Mouse (Mus musculus) limb, embryonic 10.5 days (tissue): ENCODE measurements at regions not wholly inside any gene's neighbourhood (a gene's known extent, or its start where the extent isn't known, plus 50 kb on each side); places are given as distances from the start of the nearest gene placed in this dataset. TPM values are rescaled to one million over a fixed set of nuclear protein-coding genes. Genes with fewer than 3 reads are reported as not detected.
"Not testable (repeated sequence)": the region's sequence is repeated elsewhere in the genome, so short reads cannot be mapped to it uniquely, and the experiment has no call there.

ENCODE experiments used
- DNase-seq: peaks from one replicate; pipeline ENCODE4 v3.0.0-alpha.2; 2017; ENCODE audit warnings: low spot score
- H3K27ac ChIP-seq: fragments of 300-500 bp; sonication (generic); 2 replicates; pipeline ENCODE4 v1.5.1; 2016; ENCODE audit warnings: mild to moderate bottlenecking
- H3K27me3 ChIP-seq: fragments of 300-500 bp; sonication (generic); 2 replicates; pipeline ENCODE4 v1.6.1; 2016; ENCODE audit warnings: low read depth, mild to moderate bottlenecking; ENCODE audit not compliant: poor library complexity, severe bottlenecking
- H3K36me3 ChIP-seq: fragments of 300-500 bp; sonication (generic); 2 replicates; pipeline ENCODE4 v1.6.1; 2016; ENCODE audit warnings: mild to moderate bottlenecking, moderate library complexity
- H3K4me1 ChIP-seq: fragments of 300-500 bp; sonication (generic); 2 replicates; pipeline ENCODE4 v1.6.1; 2016
- H3K4me3 ChIP-seq: fragments of 300-500 bp; sonication (generic); 2 replicates; pipeline ENCODE4 v1.5.1; 2016; ENCODE audit warnings: mild to moderate bottlenecking, moderate library complexity
- H3K9me3 ChIP-seq: fragments of 300-500 bp; sonication (generic); replicated peaks from 2 replicates; pipeline ENCODE4 v1.6.1; 2016; ENCODE audit warnings: mild to moderate bottlenecking
- WGBS: fragments of 180-500 bp; shearing (Covaris S2); methylation state at CpG from one replicate; pipeline ENCODE4 v1.1.7; 2016; 5-methylcytosine and 5-hydroxymethylcytosine counted together
- microRNA-seq: library from miRNA; unstranded; fragments of <30 nt; microRNA quantifications from one replicate; pipeline ENCODE4, GENCODE M21; 2017

GRCm38 (mm10) chr8:97231652-97232051 lies 1343.3 kb upstream of the Got2 start:
- no peaks in the 10 kb centered on the region for H3K27me3 ChIP-seq
- H3K27ac ChIP-seq, result no peak overlapping the region
- no peaks in the 10 kb centered on the region for H3K36me3 ChIP-seq
- no peak for DNase-seq
- no peak overlapping the region for H3K4me3 ChIP-seq
- H3K9me3 ChIP-seq, result no peaks in the 10 kb centered on the region
- 93% methylated on average over 5 of the region's 5 CpGs for WGBS
- H3K4me1 ChIP-seq, result peaks cover 8% of the 10 kb centered on the region; the same call in 1 of the 2 replicates

DNA sequence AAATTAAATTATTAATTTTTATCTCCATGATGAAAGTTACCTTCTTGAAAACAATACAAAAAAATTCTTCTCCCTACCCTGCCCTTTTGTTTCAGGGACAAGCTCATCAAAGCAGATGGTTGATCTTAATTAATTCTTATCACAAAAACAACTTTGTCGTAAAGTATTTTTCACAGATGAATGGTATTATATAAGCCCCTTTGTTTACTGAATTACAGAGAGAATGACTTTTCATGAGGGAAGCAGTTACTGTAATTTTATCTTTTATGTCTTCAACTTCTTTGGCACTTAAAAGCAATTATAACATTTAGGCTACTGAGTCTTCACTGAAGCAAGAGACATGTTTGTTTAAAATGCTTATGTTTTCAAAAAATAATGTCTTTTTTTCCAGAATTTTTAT lies 1303.5 kb upstream of the Got2 start:
- no peaks in the 10 kb centered on the region for H3K4me1 ChIP-seq
- H3K4me3 ChIP-seq, result no peak overlapping the region
- H3K27ac ChIP-seq, result no peak overlapping the region
- no peaks in the 10 kb centered on the region for H3K27me3 ChIP-seq
- 97% methylated on average over 1 of the region's 1 CpGs for WGBS
- H3K36me3 ChIP-seq, result no peaks in the 10 kb centered on the region
- H3K9me3 ChIP-seq, result no peaks in the 10 kb centered on the region
- DNase-seq, result no peak

- H3K9me3 ChIP-seq, H3K4me3 ChIP-seq, DNase-seq, H3K27ac ChIP-seq, H3K36me3 ChIP-seq, H3K27me3 ChIP-seq, H3K4me1 ChIP-seq: not testable (repeated sequence)
- 96% methylated on average over 13 of the region's 13 CpGs for WGBS
Measured at GRCm38 (mm10) chr8:97183831-97184230, 1295.5 kb upstream of the Got2 start.

- H3K27me3 ChIP-seq, DNase-seq, H3K4me1 ChIP-seq, H3K9me3 ChIP-seq, H3K27ac ChIP-seq, H3K4me3 ChIP-seq, H3K36me3 ChIP-seq: not testable (repeated sequence)
Measured at GRCm38 (mm10) chr8:97182456-97182855, 1294.1 kb upstream of the Got2 start.

Small RNA genes lying in the stretch of these regions (microRNA-seq; reads per million reads assigned to microRNA genes)
- gene Gm26399, result not detected
